Mouse (Mus musculus) midbrain, postnatal 0 days (tissue): Measurements from ENCODE around the gene Slco2a1. TPM values are rescaled to one million over a fixed set of nuclear protein-coding genes. Genes with fewer than 3 reads are reported as not detected.

Source experiments
- ATAC-seq: fragments of 200-750 bp; cut with Nextera tagmentation; 2 replicates; pipeline ENCODE4 v1.8.0; 2017; ENCODE audit warnings: moderate number of reproducible peaks, mild to moderate bottlenecking, moderate TSS enrichment, moderate library complexity; ENCODE audit not compliant: low FRiP score
- DNase-seq: peaks from one replicate; pipeline ENCODE4 v3.0.0-alpha.2; 2015; ENCODE audit warnings: low spot score
- H3K27ac ChIP-seq: fragments of 300-500 bp; sonication (generic); 2 replicates; pipeline ENCODE4 v1.5.1; 2014; ENCODE audit warnings: low read depth, mild to moderate bottlenecking, low read length, mixed read lengths
- H3K27me3 ChIP-seq: fragments of 300-500 bp; sonication (generic); 2 replicates; pipeline ENCODE4 v1.6.1; 2014; ENCODE audit warnings: low read length, control low read depth, mixed read lengths; ENCODE audit not compliant: insufficient read depth
- H3K36me3 ChIP-seq: fragments of 300-500 bp; sonication (generic); 2 replicates; pipeline ENCODE4 v1.6.1; 2014; ENCODE audit warnings: low read length, control low read depth, mixed read lengths; ENCODE audit not compliant: insufficient read depth
- H3K4me1 ChIP-seq: fragments of 300-500 bp; sonication (generic); 2 replicates; pipeline ENCODE4 v1.6.1; 2014; ENCODE audit warnings: mild to moderate bottlenecking, control low read depth, antibody characterized with exemption, low read length, mixed read lengths; ENCODE audit not compliant: insufficient read depth
- H3K4me2 ChIP-seq: fragments of 300-500 bp; sonication (generic); 2 replicates; pipeline ENCODE4 v1.6.1; 2014; ENCODE audit warnings: low read depth, mild to moderate bottlenecking, low read length, mixed read lengths; ENCODE audit not compliant: poor library complexity, severe bottlenecking
- H3K4me3 ChIP-seq: fragments of 300-500 bp; sonication (generic); 2 replicates; pipeline ENCODE4 v1.5.1; 2014; ENCODE audit warnings: low read depth, mild to moderate bottlenecking, low read length, moderate library complexity
- H3K9ac ChIP-seq: fragments of 300-500 bp; sonication (generic); replicated peaks from 2 replicates; pipeline ENCODE4 v1.6.1; 2014; ENCODE audit warnings: mild to moderate bottlenecking, low read length, moderate library complexity, mixed read lengths; ENCODE audit not compliant: poor library complexity, severe bottlenecking
- H3K9me3 ChIP-seq: fragments of 300-500 bp; sonication (generic); 2 replicates; pipeline ENCODE4 v1.6.1; 2016; ENCODE audit warnings: low read length, control low read depth
- CTCF ChIP-seq: IDR thresholded peaks from 2 replicates; pipeline ENCODE4 v1.5.1; 2016; ENCODE audit warnings: antibody characterized with exemption, mild to moderate bottlenecking
- WGBS: fragments of 180-500 bp; shearing (Covaris S2); extraction: QIAGEN DNeasy Blood & Tissue Kit; methylation state at CpG from one replicate; pipeline ENCODE4 v1.1.7; 2014; 5-methylcytosine and 5-hydroxymethylcytosine counted together
- polyA plus RNA-seq: library from polyadenylated mRNA; unstranded; fragments of >200 nt; fragmentation: Nextera tagmentation; extraction: Ambion mirVana; gene quantifications from 2 replicates; pipeline ENCODE4 v1.2.1, GENCODE M21; 2015
- total RNA-seq: library from RNA; depleted of rRNA; stranded (reverse); fragments of >200 nt; gene quantifications from 2 replicates; pipeline ENCODE4 v1.2.3, GENCODE M21; 2014

Slco2a1 gene
- total and polyA plus RNA-seq, 2 experiments from 2014 or later: 4.2 to 9.3 TPM

GRCm38 (mm10) chr9:102972393-102973050 is 16.0 kb upstream of the Slco2a1 start:
- Histone ChIP-seq H3K27ac (no peak overlapping the region), H3K9ac (no peak overlapping the region), H3K4me2 (no peak overlapping the region), H3K4me1 (no peaks in the 10 kb centered on the region), H3K36me3 (no peaks in the 10 kb centered on the region), H3K27me3 (no peaks in the 10 kb centered on the region), H3K4me3 (no peak overlapping the region), H3K9me3 (no peaks in the 10 kb centered on the region)
- ATAC-seq (no peak), DNase-seq (no peak)
- 84% methylated on average over 2 of the region's 2 CpGs for WGBS
- TF ChIP-seq CTCF: no peak

GRCm38 (mm10) chr9:102975887-102976286 is 12.6 kb upstream of the Slco2a1 start:
- no peaks in the 10 kb centered on the region for H3K4me1 ChIP-seq
- TF ChIP-seq CTCF: no peak
- no peak for ATAC-seq
- H3K4me3 ChIP-seq: no peak overlapping the region
- no peak overlapping the region for H3K9ac ChIP-seq
- no peak overlapping the region for H3K4me2 ChIP-seq
- no peaks in the 10 kb centered on the region for H3K9me3 ChIP-seq
- no peaks in the 10 kb centered on the region for H3K36me3 ChIP-seq
- no peak for DNase-seq
- no peaks in the 10 kb centered on the region for H3K27me3 ChIP-seq
- H3K27ac ChIP-seq: no peak overlapping the region
- WGBS: 82% methylated on average over 2 of the region's 2 CpGs

- no peak for TF ChIP-seq CTCF
- no peaks in the 10 kb centered on the region for H3K9me3 ChIP-seq
- WGBS: 96% methylated on average over 1 of the region's 1 CpGs
- H3K36me3 ChIP-seq: no peaks in the 10 kb centered on the region
- H3K4me3 ChIP-seq: no peak overlapping the region
- no peaks in the 10 kb centered on the region for H3K4me1 ChIP-seq
- H3K4me2 ChIP-seq: no peak overlapping the region
- no peaks in the 10 kb centered on the region for H3K27me3 ChIP-seq
- ATAC-seq (no peak), DNase-seq (no peak)
- no peak overlapping the region for H3K27ac ChIP-seq
- H3K9ac ChIP-seq: no peak overlapping the region
Measured at GRCm38 (mm10) chr9:102977090-102977489, 11.4 kb upstream of the Slco2a1 start.

GRCm38 (mm10) chr9:102977791-102978492 is 10.6 kb upstream of the Slco2a1 start:
- no peak overlapping the region for H3K4me3 ChIP-seq
- ATAC-seq: no peak
- H3K36me3 ChIP-seq: no peaks in the 10 kb centered on the region
- H3K9ac ChIP-seq: no peak overlapping the region
- TF ChIP-seq CTCF: no peak
- no peak overlapping the region for H3K4me2 ChIP-seq
- no peaks in the 10 kb centered on the region for H3K27me3 ChIP-seq
- no peak overlapping the region for H3K27ac ChIP-seq
- H3K4me1 ChIP-seq: no peaks in the 10 kb centered on the region
- 76% methylated on average over 9 of the region's 9 CpGs for WGBS
- no peak for DNase-seq
- H3K9me3 ChIP-seq: no peaks in the 10 kb centered on the region

- Histone ChIP-seq H3K4me1 (no peaks in the 10 kb centered on the region), H3K9ac (no peak overlapping the region), H3K36me3 (no peaks in the 10 kb centered on the region), H3K27ac (no peak overlapping the region), H3K9me3 (no peaks in the 10 kb centered on the region), H3K27me3 (no peaks in the 10 kb centered on the region), H3K4me2 (no peak overlapping the region), H3K4me3 (no peak overlapping the region)
- no peak for TF ChIP-seq CTCF
- ATAC-seq: no peak
- DNase-seq: no peak
- WGBS: 75% methylated on average over 3 of the region's 3 CpGs
Measured at GRCm38 (mm10) chr9:102979011-102979700, 9.4 kb upstream of the Slco2a1 start.

- no peak overlapping the region for H3K4me3 ChIP-seq
- WGBS: 66% methylated on average over 10 of the region's 10 CpGs
- H3K4me2 ChIP-seq: no peak overlapping the region
- no peak overlapping the region for H3K27ac ChIP-seq
- ATAC-seq (no peak), DNase-seq (no peak)
- TF ChIP-seq CTCF: no peak
- no peaks in the 10 kb centered on the region for H3K9me3 ChIP-seq
- no peaks in the 10 kb centered on the region for H3K27me3 ChIP-seq
- H3K4me1 ChIP-seq: no peaks in the 10 kb centered on the region
- H3K9ac ChIP-seq: no peak overlapping the region
- H3K36me3 ChIP-seq: no peaks in the 10 kb centered on the region
Measured at GRCm38 (mm10) chr9:102979956-102980355, 8.6 kb upstream of the Slco2a1 start.
